Mouse (Mus musculus) erythroid progenitor cell, adult 5-6 weeks (primary cell): Measurements from ENCODE around the gene Ttc34. TPM values are rescaled to one million over a fixed set of nuclear protein-coding genes. Genes with fewer than 3 reads are reported as not detected.

ENCODE experiments used
- total RNA-seq, 2 experiments: library from RNA; stranded (forward) in 1 of 2; stranded (reverse) in 1 of 2; fragments of 150-400 nt in 1 of 2; fragments of 186-747, 209-891 nt in 1 of 2; gene quantifications; 2 replicates each; pipeline versions ENCODE4 v1.2.3 to v1.2.4; 2015 to 2017; ENCODE audit warnings: low replicate concordance in 2 of 2

Ttc34 gene
- total RNA-seq, 2 experiments from 2014 or later: not detected

Other genes with a start within 250 kb of the Ttc34 start
- under 0.01 TPM in 1 of 2 replicates, not detected in the other for gene Prdm16, start 200.6 kb upstream of the Ttc34 start, total RNA-seq (2015; ENCODE audit: low replicate concordance)
- gene Prdm16, start 200.6 kb upstream of the Ttc34 start, total RNA-seq (2017; ENCODE audit: low replicate concordance): 1.2 and 1.4 TPM in 2 replicates
- gene Actrt2, start 169.6 kb upstream of the Ttc34 start, total RNA-seq (2015; ENCODE audit: low replicate concordance): not detected in 2 replicates
- gene Actrt2, start 169.6 kb upstream of the Ttc34 start, total RNA-seq (2017; ENCODE audit: low replicate concordance): not detected in 2 replicates
- 5.9 and 10.1 TPM in 2 replicates for gene Mmel1, start 32.1 kb downstream of the Ttc34 start, total RNA-seq (2015; ENCODE audit: low replicate concordance)
- 6.4 and 14.4 TPM in 2 replicates for gene Mmel1, start 32.1 kb downstream of the Ttc34 start, total RNA-seq (2017; ENCODE audit: low replicate concordance)
- 2.5 and 13.7 TPM in 2 replicates for gene Fam213b, start 61.7 kb downstream of the Ttc34 start, total RNA-seq (2015; ENCODE audit: low replicate concordance)
- 6.1 and 13.0 TPM in 2 replicates for gene Fam213b, start 61.7 kb downstream of the Ttc34 start, total RNA-seq (2017; ENCODE audit: low replicate concordance)
- 845 and 899 TPM in 2 replicates for gene Tnfrsf14, start 91.1 kb downstream of the Ttc34 start, total RNA-seq (2015; ENCODE audit: low replicate concordance)
- gene Tnfrsf14, start 91.1 kb downstream of the Ttc34 start, total RNA-seq (2017; ENCODE audit: low replicate concordance): 775 and 1,097 TPM in 2 replicates
- gene Hes5, start 123.5 kb downstream of the Ttc34 start, total RNA-seq (2015; ENCODE audit: low replicate concordance): not detected in 2 replicates
- gene Hes5, start 123.5 kb downstream of the Ttc34 start, total RNA-seq (2017; ENCODE audit: low replicate concordance): not detected in 2 replicates
- gene Pank4, start 126.7 kb downstream of the Ttc34 start, total RNA-seq (2015; ENCODE audit: low replicate concordance): 61.3 and 78.0 TPM in 2 replicates
- 40.0 and 50.1 TPM in 2 replicates for gene Pank4, start 126.7 kb downstream of the Ttc34 start, total RNA-seq (2017; ENCODE audit: low replicate concordance)
- not detected in 2 replicates for gene Plch2, start 219.3 kb downstream of the Ttc34 start, total RNA-seq (2015; ENCODE audit: low replicate concordance)
- not detected in 2 replicates for gene Plch2, start 219.3 kb downstream of the Ttc34 start, total RNA-seq (2017; ENCODE audit: low replicate concordance)
- gene Pex10, start 229.6 kb downstream of the Ttc34 start, total RNA-seq (2015; ENCODE audit: low replicate concordance): 1.1 and 4.6 TPM in 2 replicates
- 0.91 and 4.5 TPM in 2 replicates for gene Pex10, start 229.6 kb downstream of the Ttc34 start, total RNA-seq (2017; ENCODE audit: low replicate concordance)
- 43.6 and 74.2 TPM in 2 replicates for gene Rer1, start 248.9 kb downstream of the Ttc34 start, total RNA-seq (2015; ENCODE audit: low replicate concordance)
- gene Rer1, start 248.9 kb downstream of the Ttc34 start, total RNA-seq (2017; ENCODE audit: low replicate concordance): 48.6 and 57.6 TPM in 2 replicates
- 2.5 TPM in 1 of 2 replicates, not detected in the other for gene Morn1, start 249.1 kb downstream of the Ttc34 start, total RNA-seq (2015; ENCODE audit: low replicate concordance)
- gene Morn1, start 249.1 kb downstream of the Ttc34 start, total RNA-seq (2017; ENCODE audit: low replicate concordance): 0.08 TPM in 1 of 2 replicates, not detected in the other